Mouse (Mus musculus) MEL (cell line): ENCODE measurements around the gene Glis1.
A peak's percentile ranks its signal among the peaks of the same experiment; 100 is the strongest.

Experiments used
- CTCF ChIP-seq, 3 experiments: IDR thresholded peaks in 2 of 3; conservative IDR thresholded peaks in 1 of 3; 2 replicates each; pipeline ENCODE4 v1.5.1; 2011 to 2012; ENCODE audit warnings: low read length in 3 of 3, low read depth in 2 of 3, mild to moderate bottlenecking in 2 of 3, improper control_type of control experiment in 1 of 3, inconsistent platforms in 1 of 3, mixed read lengths in 1 of 3, moderate library complexity in 1 of 3; ENCODE audit not compliant: control insufficient read depth in 1 of 3, insufficient read depth in 1 of 3, poor library complexity in 1 of 3, severe bottlenecking in 1 of 3
- ETS1 ChIP-seq: IDR thresholded peaks from 2 replicates; pipeline ENCODE4 v1.6.1; 2012; ENCODE audit warnings: low read depth, mild to moderate bottlenecking, inconsistent platforms, low read length, improper control_type of control experiment, moderate library complexity
- MAFK ChIP-seq: IDR thresholded peaks from 2 replicates; pipeline ENCODE4 v1.6.1; 2011; ENCODE audit warnings: low read depth, mild to moderate bottlenecking, low read length, improper control_type of control experiment, borderline replicate concordance
- MAX ChIP-seq: IDR thresholded peaks from 2 replicates; pipeline ENCODE4 v1.6.1; 2011; ENCODE audit warnings: low read length, improper control_type of control experiment
- MYC ChIP-seq: IDR thresholded peaks from 2 replicates; pipeline ENCODE4 v1.6.1; 2011; ENCODE audit warnings: low read depth, mild to moderate bottlenecking, low read length, improper control_type of control experiment, moderate library complexity
- RCOR1 ChIP-seq: IDR thresholded peaks from 2 replicates; pipeline ENCODE4 v1.6.1; 2012; ENCODE audit warnings: low read depth, mild to moderate bottlenecking, inconsistent platforms, low read length, improper control_type of control experiment
- SMC3 ChIP-seq: IDR thresholded peaks from 2 replicates; pipeline ENCODE4 v1.6.1; 2011; ENCODE audit warnings: low read depth, low read length, improper control_type of control experiment
- TBP ChIP-seq: IDR thresholded peaks from 2 replicates; pipeline ENCODE4 v1.8.0; 2011; ENCODE audit warnings: low read depth, low read length, improper control_type of control experiment

DNA sequence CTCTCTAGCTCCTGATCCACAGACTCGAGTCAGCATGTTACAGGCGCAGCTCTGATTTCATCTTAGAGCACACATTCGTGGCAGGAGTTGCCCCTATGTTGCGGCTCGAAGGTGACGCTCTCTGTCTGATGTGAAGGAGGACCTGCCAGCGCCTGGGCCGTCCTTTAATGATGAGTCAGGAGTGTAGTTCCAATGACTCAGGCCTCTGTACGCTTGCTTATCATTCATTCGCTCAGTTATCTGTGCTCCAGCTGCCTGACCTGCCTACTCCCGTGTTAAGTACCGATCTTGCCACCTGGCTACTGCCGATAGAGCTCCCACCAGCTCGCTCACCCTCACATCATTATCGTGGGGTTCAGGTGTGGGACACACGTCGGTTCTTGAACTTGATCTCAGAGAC lies 24.5 kb downstream of the Glis1 start:
- no peak for TF ChIP-seq CTCF (IDR thresholded peaks at IDR 0.05 in 2 of 3, conservative IDR thresholded peaks at IDR 0.05 in 1 of 3; ENCODE audit: control insufficient read depth in 1 of 3, insufficient read depth in 1 of 3, low read depth in 2 of 3, low read length in 3 of 3, poor library complexity in 1 of 3, severe bottlenecking in 1 of 3)
- peak; percentile 97 for TF ChIP-seq ETS1
- peak; percentile 53; the same call in 1 of the 2 replicates for TF ChIP-seq MAX
- peak; percentile 90 for TF ChIP-seq MAFK
- TF ChIP-seq TBP, result 0 out of 2 replicates have a peak, but pooled peaks have one; percentile 24
- TF ChIP-seq SMC3, result no peak
- TF ChIP-seq MYC, result 0 out of 2 replicates have a peak, but pooled peaks have one; percentile 44
- TF ChIP-seq RCOR1, result peak; percentile 45; the same call in 1 of the 2 replicates
